Mouse (Mus musculus) mouse trophoblast stem cell (cell line): ENCODE measurements around the gene Tmed6.

Experiments
- in situ Hi-C, 2 experiments: fragments of 300-500 bp; cut with MseI, MboI; formaldehyde crosslinking; loops; 2 replicates in 1 of 2; 3 replicates in 1 of 2; pipeline ENCODE4 v1.15.1; 2025

Gene Tmed6

DNA sequence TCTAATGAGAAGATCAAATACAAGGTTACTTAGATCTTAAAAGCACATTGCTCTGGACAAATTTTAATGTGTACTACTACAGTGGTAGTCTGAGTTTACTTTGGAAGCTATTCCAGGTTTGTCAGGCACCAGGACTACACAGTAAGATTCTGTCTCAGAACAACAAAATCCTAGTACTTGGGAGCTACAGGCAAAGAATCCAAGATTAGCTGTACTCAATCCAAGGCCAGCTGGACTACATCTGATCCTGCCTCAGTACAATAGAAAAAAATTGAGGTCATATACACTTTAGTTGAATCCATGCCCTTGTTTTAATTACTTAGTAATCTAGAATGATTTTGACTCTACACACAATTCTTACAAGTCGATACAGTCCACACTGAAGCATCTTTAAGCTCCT is 50.5 kb downstream of the Tmed6 start:
- in situ Hi-C loops, result no loop called here

- in situ Hi-C loops, result no loop called here
Measured at GRCm38 (mm10) chr8:107012666-107013065, 52.8 kb downstream of the Tmed6 start.
